Mouse (Mus musculus) hindbrain, embryonic 15.5 days (tissue): ENCODE measurements around the gene Cnpy2. TPM values are rescaled to one million over a fixed set of nuclear protein-coding genes. Genes with fewer than 3 reads are reported as not detected.

Experiments used
- ATAC-seq: fragments of 200-750 bp; cut with Nextera tagmentation; 2 replicates; pipeline ENCODE4 v1.8.0; 2017; ENCODE audit warnings: low read depth, moderate number of reproducible peaks, moderate TSS enrichment; ENCODE audit not compliant: low FRiP score
- H3K27ac ChIP-seq: fragments of 300-500 bp; sonication (generic); replicated peaks from 2 replicates; pipeline ENCODE4 v1.5.1; 2015; ENCODE audit warnings: mild to moderate bottlenecking, inconsistent platforms
- H3K27me3 ChIP-seq: fragments of 300-500 bp; sonication (generic); 2 replicates; pipeline ENCODE4 v1.6.1; 2015; ENCODE audit warnings: control low read depth, inconsistent platforms
- H3K36me3 ChIP-seq: fragments of 300-500 bp; sonication (generic); 2 replicates; pipeline ENCODE4 v1.6.1; 2015; ENCODE audit warnings: control low read depth, inconsistent platforms
- H3K4me1 ChIP-seq: fragments of 300-500 bp; sonication (generic); replicated peaks from 2 replicates; pipeline ENCODE4 v1.6.1; 2015; ENCODE audit warnings: control low read depth, inconsistent platforms
- H3K4me2 ChIP-seq: fragments of 300-500 bp; sonication (generic); 2 replicates; pipeline ENCODE4 v1.6.1; 2015; ENCODE audit warnings: moderate library complexity, mild to moderate bottlenecking, inconsistent platforms
- H3K4me3 ChIP-seq: fragments of 300-500 bp; sonication (generic); 2 replicates; pipeline ENCODE4 v1.5.1; 2015; ENCODE audit warnings: mild to moderate bottlenecking, inconsistent platforms
- H3K9ac ChIP-seq: fragments of 300-500 bp; sonication (generic); 2 replicates; pipeline ENCODE4 v1.6.1; 2015; ENCODE audit warnings: inconsistent platforms
- H3K9me3 ChIP-seq: fragments of 300-500 bp; sonication (generic); 2 replicates; pipeline ENCODE4 v1.6.1; 2016; ENCODE audit warnings: control low read depth, inconsistent platforms
- WGBS: fragments of 180-500 bp; shearing (Covaris S2); methylation state at CpG from one replicate; pipeline ENCODE4 v1.1.7; 2015; 5-methylcytosine and 5-hydroxymethylcytosine counted together
- polyA plus RNA-seq: library from polyadenylated mRNA; unstranded; fragments of >200 nt; fragmentation: Nextera tagmentation; extraction: Ambion mirVana; gene quantifications from 2 replicates; pipeline ENCODE4 v1.2.1, GENCODE M21; 2015

Cnpy2 gene
- polyA plus RNA-seq, 1 experiment from 2014 or later, result 188 TPM

DNA sequence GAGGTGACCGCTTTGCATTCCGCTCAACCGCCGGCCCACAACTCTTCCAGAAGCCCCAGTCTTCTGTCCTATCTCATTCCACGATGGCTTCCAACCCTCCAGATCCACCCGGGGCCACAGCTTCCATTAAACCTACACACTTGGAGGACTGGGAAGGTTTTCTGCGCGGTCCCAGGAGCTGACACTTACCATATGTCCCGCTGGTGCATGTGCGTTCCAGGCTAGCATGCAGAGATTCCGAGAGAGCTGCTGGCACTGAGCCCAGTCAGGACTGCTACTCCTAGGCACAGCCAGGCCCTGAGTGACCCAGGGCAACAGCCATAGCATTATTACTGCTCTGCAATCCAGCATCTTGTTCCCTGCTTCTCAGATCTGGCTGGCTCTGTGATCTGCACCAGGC is 24.6 kb upstream of the Cnpy2 start:
- 0 out of 2 replicates have a peak, but pooled peaks have one; percentile 28 for ATAC-seq
- Histone ChIP-seq H3K4me1 (peaks cover 10% of the 10 kb centered on the region), H3K9ac (no peak overlapping the region), H3K36me3 (peaks cover 3% of the 10 kb centered on the region; the same call in 1 of the 2 replicates), H3K27ac (no peak overlapping the region), H3K9me3 (no peaks in the 10 kb centered on the region), H3K4me2 (no peak overlapping the region), H3K27me3 (no peaks in the 10 kb centered on the region), H3K4me3 (no peak overlapping the region)
- 67% methylated on average over 11 of the region's 11 CpGs for whole genome bisulfite sequencing

DNA sequence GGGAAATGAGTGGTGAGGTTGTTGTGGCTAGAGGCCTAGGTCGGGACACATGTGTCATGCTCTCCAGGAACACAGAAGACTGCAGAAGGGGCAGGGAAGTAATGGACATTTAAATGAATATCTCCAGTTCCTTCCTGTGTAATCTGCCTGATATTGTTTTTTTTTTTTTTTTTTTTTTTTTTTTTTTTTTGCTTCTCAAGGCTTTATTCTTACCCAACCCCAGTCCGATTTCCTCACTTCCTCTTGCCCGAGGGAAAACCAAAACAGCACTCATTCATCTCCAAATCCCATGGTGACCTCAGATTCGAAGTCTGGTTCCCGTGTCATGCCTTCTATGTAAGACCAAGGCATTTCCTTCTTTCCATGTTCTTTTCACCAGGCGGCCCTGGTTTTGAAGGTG is 24.0 kb upstream of the Cnpy2 start:
- 78% methylated on average over 6 of the region's 6 CpGs for WGBS
- H3K27ac ChIP-seq, result no peak overlapping the region
- H3K9ac ChIP-seq, result no peak overlapping the region
- no peak overlapping the region for H3K4me3 ChIP-seq
- no peaks in the 10 kb centered on the region for H3K9me3 ChIP-seq
- ATAC-seq, result no peak
- no peaks in the 10 kb centered on the region for H3K27me3 ChIP-seq
- H3K36me3 ChIP-seq, result no peaks in the 10 kb centered on the region
- peaks cover 12% of the 10 kb centered on the region for H3K4me1 ChIP-seq
- no peak overlapping the region for H3K4me2 ChIP-seq

GRCm38 (mm10) chr10:128298702-128299171 is 23.5 kb upstream of the Cnpy2 start, which contains the start of gene Il23a:
Gene Il23a, minus strand, starts transcription at chr10:128298752.
- H3K9ac ChIP-seq, result no peak within 1 kb of the TSS
- H3K27ac ChIP-seq, result no peak within 1 kb of the TSS
- no peaks in the 10 kb centered on the region for H3K27me3 ChIP-seq
- WGBS, result 84% methylated on average over 11 of the region's 11 CpGs
- peaks cover 13% of the 10 kb centered on the region for H3K4me1 ChIP-seq
- H3K4me3 ChIP-seq, result no peak within 1 kb of the TSS
- no peaks in the 10 kb centered on the region for H3K9me3 ChIP-seq
- H3K4me2 ChIP-seq, result no peak within 1 kb of the TSS
- ATAC-seq, result no peak
- no peaks in the 10 kb centered on the region for H3K36me3 ChIP-seq

DNA sequence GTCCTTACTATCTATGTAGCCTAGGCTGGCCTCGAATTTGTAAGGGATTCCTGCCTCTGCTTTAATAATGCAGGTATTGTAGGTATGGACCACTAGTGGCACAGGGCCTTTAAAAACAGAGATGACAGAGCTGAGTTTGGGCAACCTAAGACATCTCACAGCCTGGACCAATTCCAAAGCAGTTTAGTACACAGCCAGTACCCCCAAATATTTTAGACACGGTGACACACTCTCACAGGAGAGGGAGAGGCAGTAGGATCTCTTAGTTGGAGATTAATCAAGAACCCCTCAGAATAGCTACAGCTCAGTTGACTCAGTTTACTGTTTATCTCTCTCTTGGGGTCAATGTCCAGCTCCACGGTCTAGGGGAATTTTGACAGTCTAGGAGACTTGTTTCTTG is 19.9 kb upstream of the Cnpy2 start:
- H3K27me3 ChIP-seq, result no peaks in the 10 kb centered on the region
- no peaks in the 10 kb centered on the region for H3K9me3 ChIP-seq
- ATAC-seq, result no peak
- peak overlapping the region; percentile 63 for H3K4me3 ChIP-seq
- 46% methylated on average over 3 of the region's 3 CpGs for WGBS
- H3K36me3 ChIP-seq, result no peaks in the 10 kb centered on the region
- H3K4me2 ChIP-seq, result peak overlapping the region; percentile 75
- H3K9ac ChIP-seq, result peak overlapping the region; percentile 94
- H3K4me1 ChIP-seq, result peaks cover 18% of the 10 kb centered on the region
- peak overlapping the region; percentile 98 for H3K27ac ChIP-seq

DNA sequence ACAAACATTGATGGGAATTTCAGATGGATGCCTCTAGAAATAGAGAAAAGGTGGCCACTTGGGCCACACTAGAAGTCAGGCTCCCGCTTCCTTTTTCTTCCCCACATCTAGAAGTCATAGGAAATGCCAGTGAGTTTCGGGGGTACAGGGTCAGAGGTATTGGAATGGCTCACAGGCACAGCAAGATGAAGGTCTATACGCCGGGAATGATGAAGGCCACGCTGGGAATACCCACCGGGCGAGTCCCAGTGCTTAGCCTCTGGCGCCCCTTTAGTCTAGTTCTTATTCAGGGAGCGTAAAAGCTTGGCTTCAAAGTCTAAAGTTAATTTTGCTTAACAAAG is 19.5 kb upstream of the Cnpy2 start:
- Histone ChIP-seq H3K27me3 (no peaks in the 10 kb centered on the region), H3K36me3 (no peaks in the 10 kb centered on the region), H3K9me3 (no peaks in the 10 kb centered on the region), H3K9ac (peak overlapping the region; percentile 94), H3K4me1 (peaks cover 18% of the 10 kb centered on the region), H3K27ac (peak overlapping the region; percentile 98), H3K4me3 (peak overlapping the region; percentile 63), H3K4me2 (peak overlapping the region; percentile 75)
- peak; percentile 59 for ATAC-seq
- WGBS, result 1% methylated on average over 9 of the region's 9 CpGs

DNA sequence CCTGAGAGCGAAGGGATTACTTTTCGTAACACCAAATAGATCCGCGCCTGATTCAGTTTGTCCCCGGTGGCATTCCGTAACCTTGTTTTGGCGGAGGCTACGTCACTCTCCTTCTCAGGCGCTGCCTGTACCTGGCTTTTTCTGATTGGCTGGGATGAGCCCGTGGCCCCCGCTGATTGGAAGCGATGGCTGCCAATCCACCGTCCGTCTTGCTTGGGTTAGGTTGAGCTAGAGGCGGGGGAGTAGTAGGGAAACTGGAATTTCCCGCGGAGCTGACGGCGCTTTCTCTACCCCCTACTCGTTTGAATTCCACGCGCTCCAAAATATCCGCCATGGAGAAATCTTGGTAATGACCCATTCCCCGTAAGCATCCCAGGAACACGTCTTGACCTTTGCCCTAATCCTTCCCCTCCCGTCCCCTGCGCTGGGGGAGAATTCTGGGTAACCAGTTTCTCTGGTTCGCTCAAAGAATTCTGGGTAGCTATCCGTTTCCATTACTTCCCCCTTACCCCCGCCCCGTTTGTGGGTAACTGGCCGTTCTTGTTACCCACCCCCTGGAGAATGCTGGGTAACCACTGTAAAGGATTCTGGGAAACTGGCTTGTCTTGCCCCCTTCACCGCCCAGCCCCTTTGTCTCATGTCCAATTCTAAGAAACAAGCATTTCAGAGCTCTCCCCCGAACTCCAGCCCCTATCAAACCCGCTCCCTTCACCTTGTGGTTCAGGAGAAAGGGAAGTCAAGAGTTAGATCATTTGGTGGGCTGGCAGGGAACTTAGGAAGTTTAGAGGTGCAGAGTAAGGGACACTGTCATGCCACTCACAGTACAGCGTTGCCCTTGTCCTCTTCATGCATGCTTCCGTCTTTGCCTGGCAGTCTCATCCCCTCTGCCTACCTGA is 18.9 kb upstream of the Cnpy2 start, which contains the start of gene Pan2:
Pan2 (plus strand) TSS at position 210 of the 896 bp plus-strand sequence.
- peak within 1 kb of the TSS; percentile 94 for H3K9ac ChIP-seq
- no peaks in the 10 kb centered on the region for H3K36me3 ChIP-seq
- WGBS, result 1% methylated on average over 37 of the region's 37 CpGs
- peaks cover 18% of the 10 kb centered on the region for H3K4me1 ChIP-seq
- peak within 1 kb of the TSS; percentile 98 for H3K27ac ChIP-seq
- H3K4me3 ChIP-seq, result peak within 1 kb of the TSS; percentile 63
- no peaks in the 10 kb centered on the region for H3K27me3 ChIP-seq
- peak; percentile 99 for ATAC-seq
- H3K9me3 ChIP-seq, result no peaks in the 10 kb centered on the region
- H3K4me2 ChIP-seq, result peak within 1 kb of the TSS; percentile 75

DNA sequence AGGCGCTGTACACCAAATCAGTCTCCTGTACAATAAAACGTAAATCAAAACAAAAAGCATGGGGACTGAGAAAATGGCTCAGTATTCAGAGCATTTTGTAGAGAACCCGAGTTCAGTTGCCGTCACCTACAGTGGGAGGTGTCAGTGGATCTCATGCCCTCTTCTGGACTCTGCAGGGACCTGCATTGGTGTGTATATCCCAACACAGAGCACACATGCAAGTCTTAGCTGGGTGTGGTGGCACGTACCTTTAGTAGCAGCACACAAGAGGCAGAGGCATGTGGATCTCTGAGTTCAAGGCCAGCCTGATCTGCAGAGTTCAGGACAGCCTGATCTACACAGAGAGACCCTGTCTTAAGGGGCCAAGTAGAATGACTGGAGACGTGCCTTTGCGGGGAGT is 12.6 kb upstream of the Cnpy2 start:
- 85% methylated on average over 7 of the region's 7 CpGs for WGBS
- no peak overlapping the region for H3K27ac ChIP-seq
- H3K4me3 ChIP-seq, result no peak overlapping the region

GRCm38 (mm10) chr10:128310177-128310576 is 12.1 kb upstream of the Cnpy2 start:
- Histone ChIP-seq H3K36me3 (peaks cover 32% of the 10 kb centered on the region), H3K4me1 (peaks cover 7% of the 10 kb centered on the region), H3K9me3 (no peaks in the 10 kb centered on the region), H3K4me2 (no peak overlapping the region), H3K9ac (no peak overlapping the region), H3K27me3 (no peaks in the 10 kb centered on the region), H3K4me3 (no peak overlapping the region), H3K27ac (no peak overlapping the region)
- ATAC-seq, result no peak
- WGBS, result 53% methylated on average over 11 of the region's 11 CpGs

More for the DNA sequence above, 12.6 kb upstream of the Cnpy2 start:
- no peak overlapping the region for H3K9ac ChIP-seq
- no peak overlapping the region for H3K4me2 ChIP-seq
- H3K36me3 ChIP-seq, result peaks cover 26% of the 10 kb centered on the region
- H3K9me3 ChIP-seq, result no peaks in the 10 kb centered on the region
- H3K4me1 ChIP-seq, result peaks cover 7% of the 10 kb centered on the region
- no peaks in the 10 kb centered on the region for H3K27me3 ChIP-seq
- ATAC-seq, result no peak

- no peaks in the 10 kb centered on the region for H3K9me3 ChIP-seq
- no peak overlapping the region for H3K4me3 ChIP-seq
- ATAC-seq, result no peak
- no peak overlapping the region for H3K9ac ChIP-seq
- peaks cover 7% of the 10 kb centered on the region for H3K4me1 ChIP-seq
- no peak overlapping the region for H3K27ac ChIP-seq
- 89% methylated on average over 4 of the region's 4 CpGs for WGBS
- peaks cover 39% of the 10 kb centered on the region for H3K36me3 ChIP-seq
- H3K4me2 ChIP-seq, result no peak overlapping the region
- H3K27me3 ChIP-seq, result no peaks in the 10 kb centered on the region
Measured at GRCm38 (mm10) chr10:128310902-128311301, 11.4 kb upstream of the Cnpy2 start.

GRCm38 (mm10) chr10:128315578-128315977 is 6.7 kb upstream of the Cnpy2 start:
- Histone ChIP-seq H3K27ac (no peak overlapping the region), H3K4me1 (no peaks in the 10 kb centered on the region), H3K9ac (no peak overlapping the region), H3K4me2 (no peak overlapping the region), H3K4me3 (no peak overlapping the region), H3K36me3 (peaks cover 57% of the 10 kb centered on the region), H3K27me3 (no peaks in the 10 kb centered on the region), H3K9me3 (no peaks in the 10 kb centered on the region)
- 97% methylated on average over 8 of the region's 8 CpGs for WGBS
- no peak for ATAC-seq

- ATAC-seq, result no peak
- peak overlapping the region; percentile 70 for H3K4me2 ChIP-seq
- peaks cover 21% of the 10 kb centered on the region for H3K4me1 ChIP-seq
- H3K27me3 ChIP-seq, result no peaks in the 10 kb centered on the region
- H3K36me3 ChIP-seq, result peaks cover 49% of the 10 kb centered on the region
- WGBS, result 60% methylated on average over 12 of the region's 12 CpGs
- H3K9me3 ChIP-seq, result no peaks in the 10 kb centered on the region
- peak overlapping the region; percentile 96 for H3K27ac ChIP-seq
- 0 out of 2 replicates have a peak overlapping the region, but pooled peaks have one; percentile 11 for H3K9ac ChIP-seq
- peak overlapping the region; percentile 86 for H3K4me3 ChIP-seq
Measured at GRCm38 (mm10) chr10:128321641-128322040, 618 bp upstream of the Cnpy2 start.

- peak overlapping the region; percentile 96; the same call in 1 of the 2 replicates for H3K27ac ChIP-seq
Measured at GRCm38 (mm10) chr10:128323516-128323915, 1.3 kb downstream of the Cnpy2 start.

More at GRCm38 (mm10) chr10:128323516-128323915, 1.3 kb downstream of the Cnpy2 start:
- no peaks in the 10 kb centered on the region for H3K27me3 ChIP-seq
- no peaks in the 10 kb centered on the region for H3K9me3 ChIP-seq
- ATAC-seq, result no peak
- peaks cover 21% of the 10 kb centered on the region for H3K4me1 ChIP-seq
- peak overlapping the region; percentile 97 for H3K9ac ChIP-seq
- peak overlapping the region; percentile 70 for H3K4me2 ChIP-seq
- H3K36me3 ChIP-seq, result peaks cover 52% of the 10 kb centered on the region
- peak overlapping the region; percentile 86 for H3K4me3 ChIP-seq
- WGBS, result 85% methylated on average over 8 of the region's 8 CpGs
